Comparison of ENCODE assay signal across 8 mouse cellular contexts in genomic region chrX:49479968-49480809, GRCm38 (mm10). TPM values are rescaled to one million over a fixed set of nuclear protein-coding genes. Genes with fewer than 3 reads are reported as not detected.
A peak's percentile ranks its signal among the peaks of the same experiment; 100 is the strongest.
DNase-seq lines count a peak whose midpoint lies in the region; ATAC-seq and TF ChIP-seq lines count a peak whose summit lies in the region.

No protein-coding gene starts in this region.

- no peak for DNase-seq in kidney, postnatal 0 days (ENCODE audit: low spot score)
- no peak for DNase-seq in kidney, postnatal 36 days
- no peak for DNase-seq in liver, embryonic 11.5 days (ENCODE audit: low spot score)
- no peak for DNase-seq in urinary bladder, postnatal 14 days (ENCODE audit: low spot score)
- DNase-seq in spleen, adult 12 weeks (ENCODE audit: low spot score) = no peak
- DNase-seq in urinary bladder, adult 2 months (ENCODE audit: low spot score) = no peak

- whole genome bisulfite sequencing in kidney, postnatal 0 days = 35% methylated on average over 29 of the region's 29 CpGs
- 27% methylated on average over 25 of the region's 29 CpGs for WGBS in forebrain, embryonic 13.5 days
- 33% methylated on average over 26 of the region's 29 CpGs for WGBS in liver, embryonic 11.5 days
- 33% methylated on average over 26 of the region's 29 CpGs for WGBS in stomach, embryonic 14.5 days

- H3K27ac ChIP-seq in kidney, postnatal 0 days = no peak overlapping the region
- no peak overlapping the region for H3K27ac ChIP-seq in forebrain, embryonic 13.5 days
- no peak overlapping the region for H3K27ac ChIP-seq in liver, embryonic 11.5 days (ENCODE audit: low read depth, low read length)
- H3K27ac ChIP-seq in stomach, embryonic 14.5 days (ENCODE audit: low read length) = no peak overlapping the region

- H3K4me2 ChIP-seq in kidney, postnatal 0 days (ENCODE audit: low read length) = peak overlapping the region; percentile 51
- peak overlapping the region; percentile 61 for H3K4me2 ChIP-seq in forebrain, embryonic 13.5 days
- peak overlapping the region; percentile 43 for H3K4me2 ChIP-seq in liver, embryonic 11.5 days
- peak overlapping the region; percentile 53 for H3K4me2 ChIP-seq in stomach, embryonic 14.5 days (replicated peaks; ENCODE audit: low read depth, low read length)

- no peak for TF ChIP-seq CTCF in kidney, postnatal 0 days (IDR thresholded peaks at IDR 0.05; ENCODE audit: low read depth)

- ATAC-seq in kidney, postnatal 0 days (replicated peaks; ENCODE audit: low FRiP score, low read depth) = no peak
- ATAC-seq in forebrain, embryonic 13.5 days = peak; percentile 84
- ATAC-seq in liver, embryonic 11.5 days (replicated peaks; ENCODE audit: low FRiP score) = peak; percentile 53
- ATAC-seq in stomach, embryonic 14.5 days (ENCODE audit: insufficient number of reproducible peaks, insufficient read depth, low FRiP score, low read depth) = 0 out of 2 replicates have a peak, but pooled peaks have one; percentile 46

- H3K4me1 ChIP-seq in kidney, postnatal 0 days (replicated peaks; ENCODE audit: insufficient read depth, low read length) = no peaks in the 10 kb centered on the region
- no peaks in the 10 kb centered on the region for H3K4me1 ChIP-seq in forebrain, embryonic 13.5 days
- H3K4me1 ChIP-seq in liver, embryonic 11.5 days (replicated peaks; ENCODE audit: control insufficient read depth, insufficient read depth, low read length) = no peaks in the 10 kb centered on the region
- H3K4me1 ChIP-seq in stomach, embryonic 14.5 days (ENCODE audit: control insufficient read depth, insufficient read depth, low read length) = no peaks in the 10 kb centered on the region

- H3K9me3 ChIP-seq in kidney, postnatal 0 days (replicated peaks; ENCODE audit: low read length) = no peaks in the 10 kb centered on the region
- no peaks in the 10 kb centered on the region for H3K9me3 ChIP-seq in forebrain, embryonic 13.5 days (replicated peaks)
- no peaks in the 10 kb centered on the region for H3K9me3 ChIP-seq in liver, embryonic 11.5 days (ENCODE audit: control insufficient read depth, low read length)
- no peaks in the 10 kb centered on the region for H3K9me3 ChIP-seq in stomach, embryonic 14.5 days (ENCODE audit: control insufficient read depth, low read depth, low read length)

- no peaks in the 10 kb centered on the region for H3K36me3 ChIP-seq in kidney, postnatal 0 days (ENCODE audit: insufficient read depth, low read length)
- no peaks in the 10 kb centered on the region for H3K36me3 ChIP-seq in forebrain, embryonic 13.5 days (ENCODE audit: poor library complexity, severe bottlenecking)
- no peaks in the 10 kb centered on the region for H3K36me3 ChIP-seq in liver, embryonic 11.5 days (ENCODE audit: control insufficient read depth, insufficient read depth, low read length)
- H3K36me3 ChIP-seq in stomach, embryonic 14.5 days (ENCODE audit: control insufficient read depth, insufficient read depth, low read length) = no peaks in the 10 kb centered on the region

- no peaks in the 10 kb centered on the region for H3K27me3 ChIP-seq in kidney, postnatal 0 days (ENCODE audit: insufficient read depth, low read length)
- no peaks in the 10 kb centered on the region for H3K27me3 ChIP-seq in forebrain, embryonic 13.5 days
- H3K27me3 ChIP-seq in liver, embryonic 11.5 days (replicated peaks; ENCODE audit: control insufficient read depth, insufficient read depth, low read length) = no peaks in the 10 kb centered on the region
- H3K27me3 ChIP-seq in stomach, embryonic 14.5 days (ENCODE audit: control insufficient read depth, insufficient read depth, low read length) = no peaks in the 10 kb centered on the region

- no peak overlapping the region for H3K9ac ChIP-seq in kidney, postnatal 0 days (ENCODE audit: low read depth, low read length)
- H3K9ac ChIP-seq in forebrain, embryonic 13.5 days = no peak overlapping the region; the same call in 1 of the 2 replicates
- H3K9ac ChIP-seq in liver, embryonic 11.5 days (ENCODE audit: low read depth, low read length) = no peak overlapping the region
- H3K9ac ChIP-seq in stomach, embryonic 14.5 days (replicated peaks; ENCODE audit: low read depth, low read length) = no peak overlapping the region

- H3K4me3 ChIP-seq in kidney, postnatal 0 days (replicated peaks; ENCODE audit: low read depth, low read length) = peak overlapping the region; percentile 24
- H3K4me3 ChIP-seq in forebrain, embryonic 13.5 days = peak overlapping the region; percentile 41
- H3K4me3 ChIP-seq in liver, embryonic 11.5 days (ENCODE audit: low read depth, low read length) = peak overlapping the region; percentile 31
- peak overlapping the region; percentile 22 for H3K4me3 ChIP-seq in stomach, embryonic 14.5 days (ENCODE audit: low read depth, low read length)

RNA-seq across cellular contexts. Expression of gene Arhgap36, which starts 16.4 kb away (rescaled TPM):
- polyA plus RNA-seq in kidney, postnatal 0 days (2015; fragmentation: Nextera tagmentation; extraction: Ambion mirVana) = 1.0 and 1.5 TPM in 2 replicates
- polyA plus RNA-seq in forebrain, embryonic 13.5 days (2015; fragmentation: Nextera tagmentation; extraction: Ambion mirVana) = 1.1 and 1.2 TPM in 2 replicates
- polyA plus RNA-seq in liver, embryonic 11.5 days (2014; fragmentation: Nextera tagmentation; extraction: Ambion mirVana) = 8.5 and 11.1 TPM in 2 replicates
- 1.6 and 2.0 TPM in 2 replicates for polyA plus RNA-seq in stomach, embryonic 14.5 days (2014; fragmentation: Nextera tagmentation; extraction: Ambion mirVana)
- polyA plus RNA-seq in urinary bladder, adult 2 months (2012; rRNA removed) = 0.17 and 0.27 TPM in 2 replicates
